Comparison of ENCODE assay signal across 19 mouse cellular contexts in the genomic region with DNA sequence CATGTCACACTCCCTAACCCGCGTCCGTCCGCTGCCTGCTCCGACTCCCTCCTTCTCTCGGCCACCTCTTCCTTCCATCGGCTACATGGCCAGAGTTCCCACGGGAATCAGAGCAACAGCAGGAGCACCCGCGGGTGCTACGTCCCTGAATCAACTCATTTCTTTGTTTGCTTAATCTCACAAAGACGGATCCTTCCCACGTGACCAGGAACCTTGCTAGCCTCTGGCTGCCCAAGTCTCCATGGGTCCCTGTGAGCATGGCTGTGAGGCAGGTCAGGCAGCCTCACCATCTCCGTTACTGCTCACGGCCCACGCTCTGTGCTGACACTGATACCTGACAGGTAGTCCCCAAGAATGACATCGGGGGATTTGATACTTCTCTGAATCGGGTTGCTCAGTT. TPM values are rescaled to one million over a fixed set of nuclear protein-coding genes. Genes with fewer than 3 reads are reported as not detected.
"Had no signal": no experiment of that assay in that cellular context is flagged by ENCODE, and none has a peak within 500 bp of the region (broad histone marks: within the 10 kb centered on the region; RNA-seq: fewer than 3 reads in every experiment).

A gene (minus strand): TSS at position 101 of the 400 bp plus-strand sequence.

- H3K36me3 ChIP-seq: limb, embryonic 12.5 days; liver, embryonic 13.5 days; lung, embryonic 15.5 days; midbrain, embryonic 12.5 days; neural tube, embryonic 13.5 days had no signal

- H3K9me3 ChIP-seq: limb, embryonic 12.5 days; liver, embryonic 13.5 days; lung, embryonic 15.5 days; midbrain, embryonic 12.5 days; neural tube, embryonic 13.5 days had no signal

- H3K4me2 ChIP-seq: limb, embryonic 12.5 days; liver, embryonic 13.5 days; lung, embryonic 15.5 days; midbrain, embryonic 12.5 days; neural tube, embryonic 13.5 days had no signal

- H3K9ac ChIP-seq: limb, embryonic 12.5 days; liver, embryonic 13.5 days; liver, postnatal 0 days; lung, embryonic 15.5 days; midbrain, embryonic 12.5 days; neural tube, embryonic 13.5 days had no signal

- H3K4me3 ChIP-seq: limb, embryonic 12.5 days; liver, embryonic 13.5 days; lung, embryonic 15.5 days; midbrain, embryonic 12.5 days; neural tube, embryonic 13.5 days had no signal

- H3K27ac ChIP-seq: limb, embryonic 12.5 days; liver, embryonic 13.5 days; lung, embryonic 15.5 days; macrophage; midbrain, embryonic 12.5 days; neural tube, embryonic 13.5 days had no signal

- DNase-seq: kidney, adult 18-20 months; kidney, postnatal 10 days; kidney, postnatal 4 days; layer of hippocampus, postnatal 36 days; liver; liver, embryonic 13.5 days; liver, postnatal 0 days; lung, postnatal 14 days; retina, postnatal 1 day; thymus, postnatal 4 days had no signal

- H3K27me3 ChIP-seq: limb, embryonic 12.5 days; liver, embryonic 13.5 days; lung, embryonic 15.5 days; midbrain, embryonic 12.5 days; neural tube, embryonic 13.5 days had no signal

- ATAC-seq: liver, postnatal 0 days; midbrain, embryonic 16.5 days had no signal

- H3K4me1 ChIP-seq: limb, embryonic 12.5 days; midbrain, embryonic 12.5 days; neural tube, embryonic 13.5 days had no signal

RNA-seq across cellular contexts. Expression of the gene that starts here (rescaled TPM):
- total RNA-seq: layer of hippocampus, postnatal 36 days; left cerebral cortex, adult 8-10 months; left cerebral cortex, postnatal 36 days had no signal
- polyA plus RNA-seq: kidney, embryonic 14.5 days; limb, embryonic 12.5 days; midbrain, embryonic 12.5 days had no signal
